Mouse (Mus musculus): ENCODE data around the gene Gm21992.

Gene Gm21992

DNA sequence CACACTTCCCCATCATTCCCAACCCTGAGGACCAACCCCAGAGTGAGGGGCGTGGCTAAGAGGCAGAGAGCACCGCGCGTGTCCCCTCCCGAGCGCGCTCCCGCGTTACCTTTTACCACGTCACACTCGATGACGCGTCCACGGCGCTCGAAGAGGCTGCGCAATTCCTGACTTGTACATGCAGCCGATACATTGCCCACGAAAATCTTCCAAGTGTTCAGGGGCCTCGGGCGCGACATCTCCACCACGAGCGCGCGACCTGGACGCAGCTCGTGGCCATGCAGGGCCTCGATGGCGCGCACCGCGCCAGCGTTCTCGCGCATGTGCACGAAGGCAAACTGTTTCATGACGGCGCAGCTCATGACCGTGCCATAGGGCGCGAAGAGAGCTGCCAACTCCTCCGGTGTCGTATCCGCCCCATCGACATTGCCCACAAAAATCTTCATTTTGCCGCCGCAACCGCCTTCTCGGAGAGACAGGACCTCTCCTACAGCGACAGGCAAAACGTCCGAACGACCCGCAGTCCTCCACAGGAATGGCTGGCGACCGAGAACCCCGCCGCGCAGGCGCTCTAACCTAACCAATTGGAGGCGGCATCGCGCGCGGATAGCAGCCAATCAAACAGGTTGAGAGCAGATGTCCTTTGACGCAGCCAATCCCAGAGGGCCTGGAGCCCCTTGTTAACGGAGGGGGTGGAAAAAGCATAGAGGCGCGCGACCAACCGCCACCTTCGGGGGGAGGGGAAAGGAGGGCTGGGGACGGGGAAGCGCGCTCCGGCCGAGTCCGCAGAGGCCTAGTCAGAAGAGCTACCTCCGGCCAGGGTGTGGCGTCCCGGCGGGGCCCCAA lies at the start of gene Gm21992, which contains the start of gene Rbm14:
Gm21992 (minus strand) TSS at position 550 of the 846 bp plus-strand sequence.
Rbm14 (minus strand) TSS at position 572 of the 846 bp plus-strand sequence.
- WGBS, result under 1% methylated on average over 83 of the region's 83 CpGs

DNA sequence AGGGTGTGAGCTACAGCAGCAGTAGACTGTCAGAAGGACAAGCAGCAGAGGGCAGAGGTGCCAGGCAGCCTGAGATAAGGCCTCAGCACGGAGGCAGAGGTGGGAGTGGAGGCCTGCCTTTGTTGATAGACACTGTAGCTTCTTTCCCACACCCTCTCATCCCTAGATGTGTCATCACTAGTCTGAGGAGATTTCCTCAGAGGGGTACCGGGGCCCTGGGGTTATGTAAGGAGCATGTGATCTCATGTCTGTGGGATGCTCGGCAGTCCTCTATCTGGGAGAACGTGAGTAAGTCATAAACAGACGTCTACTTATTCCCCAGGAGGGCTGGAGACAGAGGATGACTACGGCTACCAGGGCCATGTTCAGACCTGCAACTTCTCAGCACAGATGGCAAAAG lies 47.7 kb upstream of the Gm21992 start:
- 51% methylated on average over 6 of the region's 6 CpGs for WGBS

DNA sequence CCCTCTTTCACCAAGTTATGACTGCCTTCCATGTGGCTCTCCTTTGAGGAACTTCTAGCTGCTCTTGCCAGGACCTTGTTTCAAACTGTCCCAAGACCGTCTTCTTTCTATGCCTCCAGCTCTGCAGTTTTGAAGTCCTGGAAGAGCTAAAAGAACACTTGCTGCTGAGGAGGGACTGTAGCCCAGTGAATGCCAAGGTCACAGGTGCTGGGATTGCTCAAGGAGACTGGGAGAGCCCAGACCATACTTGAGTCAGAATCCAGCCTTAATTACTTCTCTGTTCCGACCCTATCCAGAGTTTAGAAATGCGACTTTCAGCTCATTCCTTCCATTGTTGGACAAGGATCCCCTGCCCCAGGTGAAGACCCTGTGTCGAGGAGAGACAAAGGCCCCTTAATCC lies 44.5 kb upstream of the Gm21992 start:
- WGBS, result 62% methylated on average over 4 of the region's 4 CpGs

DNA sequence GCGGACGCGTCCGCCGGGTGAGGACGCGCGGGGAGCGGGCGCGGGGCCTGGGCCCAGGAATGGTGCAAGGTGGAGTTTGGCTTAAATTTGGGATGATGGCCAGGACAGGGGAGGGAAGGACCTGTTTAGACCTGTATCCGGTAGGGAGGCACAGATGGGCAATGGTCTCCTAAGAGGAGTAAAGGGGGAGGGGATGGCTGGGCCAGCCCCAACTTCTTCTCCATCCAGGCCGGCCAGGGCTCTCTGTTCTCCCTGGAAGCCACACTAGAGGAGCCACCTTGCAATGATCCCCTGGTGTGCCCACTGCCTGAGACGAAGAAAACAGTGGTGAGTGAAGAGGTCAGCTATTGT lies 44.0 kb upstream of the Gm21992 start:
- WGBS, result 2% methylated on average over 14 of the region's 14 CpGs

DNA sequence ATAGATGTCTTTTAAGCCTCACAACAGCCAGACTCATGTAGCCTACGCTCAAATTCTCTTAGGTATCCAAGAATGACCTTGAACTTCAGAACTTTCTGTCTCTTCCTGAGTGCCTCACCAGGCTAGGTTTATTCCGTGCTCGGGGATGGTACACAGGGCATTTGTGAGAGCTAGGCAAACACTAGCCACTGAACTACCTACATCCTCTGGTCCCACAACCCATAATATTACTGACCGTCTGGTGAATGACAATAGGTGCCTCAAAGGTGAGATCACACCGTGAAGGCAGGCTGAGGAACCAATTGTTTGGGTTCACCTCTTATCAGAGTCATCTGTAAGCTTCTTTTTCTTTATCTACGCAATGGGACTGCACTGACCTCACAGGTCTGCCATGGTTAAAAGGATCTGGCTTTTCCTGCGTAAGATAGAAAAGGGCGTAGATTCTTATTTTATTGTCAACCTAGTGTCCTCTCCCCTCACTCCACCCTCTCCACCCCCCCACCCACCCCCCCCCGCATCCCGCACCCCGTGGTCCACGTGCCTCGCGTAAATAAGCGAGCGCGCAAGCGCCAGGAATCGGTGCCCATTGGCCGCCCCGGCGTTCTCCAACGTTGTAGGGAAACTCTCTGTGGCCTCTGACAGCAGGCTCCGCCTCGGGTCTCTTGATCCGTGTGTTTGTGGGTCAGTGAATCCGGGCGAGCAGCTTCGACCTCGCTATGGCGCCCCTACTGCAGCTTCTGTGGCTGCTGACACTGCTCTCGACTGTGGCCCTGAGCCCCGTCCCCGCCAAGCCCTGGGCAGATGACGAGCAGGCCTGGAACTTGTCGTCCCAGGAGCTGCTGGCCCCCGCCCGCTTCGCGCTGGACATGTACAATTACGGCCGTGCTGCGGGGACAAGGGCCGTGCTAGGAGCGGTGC lies 43.4 kb upstream of the Gm21992 start, which contains the start of gene Ctsf:
Ctsf (plus strand) TSS at position 579 of the 918 bp plus-strand sequence.
- whole genome bisulfite sequencing, result 3% methylated on average over 45 of the region's 45 CpGs

DNA sequence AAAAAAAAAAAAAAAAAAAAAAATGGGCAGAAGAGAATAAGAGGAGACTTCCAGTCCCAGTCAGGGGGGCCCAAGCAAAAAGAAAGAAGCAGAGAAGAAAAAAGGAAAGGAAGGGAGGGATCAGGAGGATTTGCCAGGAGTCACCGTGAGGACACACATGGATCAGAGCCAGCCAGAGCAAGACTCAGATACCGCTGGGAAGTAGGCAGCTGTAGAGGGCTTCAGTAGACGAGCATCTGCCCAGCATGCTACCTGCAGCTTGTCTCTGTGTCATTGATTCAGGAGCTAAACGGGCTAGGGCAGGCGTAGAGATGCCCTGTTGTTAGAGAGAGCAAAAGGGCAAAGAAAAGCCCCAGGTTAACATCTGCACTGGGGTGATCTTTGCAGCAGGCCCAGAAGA lies 38.9 kb upstream of the Gm21992 start:
- 50% methylated on average over 5 of the region's 5 CpGs for WGBS

DNA sequence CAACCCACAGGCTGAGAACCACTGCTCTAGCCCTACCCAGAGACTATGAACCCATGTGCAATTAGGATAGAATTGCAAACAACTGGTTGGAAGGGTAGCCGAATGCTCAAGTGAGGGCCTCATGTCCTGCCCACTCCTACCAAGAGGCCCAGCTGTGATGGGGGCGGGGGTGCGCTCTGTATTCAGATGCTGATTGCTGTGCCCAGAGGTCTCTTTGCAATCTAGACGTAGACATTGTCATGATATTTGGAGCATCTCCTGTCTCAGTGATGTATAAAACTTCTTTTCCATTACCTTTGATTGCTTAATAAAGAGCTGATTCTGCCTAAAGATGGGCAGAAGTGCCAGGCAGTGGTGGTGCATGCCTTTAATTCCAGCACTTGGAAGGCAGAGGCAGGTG lies 38.4 kb upstream of the Gm21992 start:
- 63% methylated on average over 4 of the region's 4 CpGs for WGBS

DNA sequence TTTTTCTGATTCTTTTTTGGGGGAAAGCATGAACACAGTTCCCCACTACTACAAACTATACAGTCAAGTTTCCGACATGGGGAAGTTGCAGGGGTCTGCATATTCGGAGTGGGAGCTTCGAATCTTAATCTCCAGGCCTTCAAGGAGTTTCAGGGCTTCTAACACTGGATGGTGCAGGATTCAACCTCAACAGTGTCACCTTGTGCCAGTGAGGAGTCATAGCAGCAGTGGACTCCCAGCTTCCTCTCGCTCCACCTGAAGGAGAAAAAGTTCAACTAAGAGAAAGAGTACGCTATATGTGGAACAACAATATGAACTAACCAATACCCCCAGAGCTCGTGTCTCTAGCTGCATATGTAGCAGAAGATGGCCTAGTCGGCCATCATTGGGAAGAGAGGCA lies 36.1 kb upstream of the Gm21992 start:
- 39% methylated on average over 7 of the region's 7 CpGs for WGBS

DNA sequence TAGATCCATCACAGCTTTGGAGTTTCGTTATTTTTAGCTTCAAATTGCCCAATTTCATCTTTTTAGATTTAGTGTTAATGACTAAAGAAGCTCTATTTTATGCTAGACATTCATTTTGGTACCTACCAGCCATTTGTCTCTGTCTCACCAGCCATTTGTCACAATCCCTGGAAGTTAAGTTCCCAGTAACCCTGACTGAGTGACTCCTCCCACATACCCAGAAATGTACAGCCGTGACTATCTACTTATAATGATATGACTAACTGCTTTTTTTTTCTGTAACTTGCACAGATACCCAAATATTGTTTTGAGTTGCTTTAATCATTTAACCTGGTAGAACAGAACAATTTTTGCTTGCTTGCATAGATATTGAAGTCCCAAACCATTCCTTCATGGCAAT lies 34.4 kb upstream of the Gm21992 start:
- WGBS, result 74% methylated on average over 2 of the region's 2 CpGs

DNA sequence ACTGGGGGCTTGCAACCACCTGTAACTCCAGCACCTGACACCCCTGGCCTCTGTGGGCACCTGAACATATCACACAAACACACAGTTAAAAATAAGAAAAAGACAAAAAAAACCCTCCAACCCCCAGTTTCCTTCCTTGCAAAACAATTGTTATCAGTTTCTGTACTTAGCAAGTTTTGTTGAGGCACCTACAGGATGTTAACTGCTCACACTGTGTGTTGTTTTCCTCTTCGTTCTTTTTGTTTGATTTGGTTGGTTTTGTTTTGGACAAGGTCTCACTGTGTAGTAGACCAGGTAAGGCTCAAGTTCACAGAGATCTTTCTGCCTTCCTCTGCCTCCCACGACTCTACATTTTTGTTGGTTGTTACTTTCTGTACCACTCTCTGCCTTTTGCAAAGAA lies 31.2 kb upstream of the Gm21992 start:
- WGBS, result 68% methylated on average over 2 of the region's 2 CpGs

DNA sequence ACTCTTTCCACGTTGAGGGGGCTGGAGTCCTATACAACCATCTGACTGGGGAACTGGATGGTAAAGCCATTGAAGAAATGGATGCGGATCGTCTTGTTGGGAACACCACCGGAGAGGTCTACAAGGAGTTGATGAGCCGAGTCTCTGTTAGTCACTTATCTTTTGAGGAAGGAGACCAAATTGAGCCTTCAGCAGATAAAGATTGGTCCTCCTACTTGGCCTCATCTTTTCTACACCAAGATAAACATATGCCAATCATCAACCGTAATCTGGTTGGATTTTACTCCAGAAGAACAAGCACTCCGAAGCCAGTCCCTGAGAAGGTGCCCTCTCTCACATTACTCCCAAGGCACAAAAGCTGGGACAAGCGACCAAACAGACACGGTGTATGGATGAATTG lies 29.4 kb upstream of the Gm21992 start:
- 83% methylated on average over 9 of the region's 9 CpGs for WGBS

DNA sequence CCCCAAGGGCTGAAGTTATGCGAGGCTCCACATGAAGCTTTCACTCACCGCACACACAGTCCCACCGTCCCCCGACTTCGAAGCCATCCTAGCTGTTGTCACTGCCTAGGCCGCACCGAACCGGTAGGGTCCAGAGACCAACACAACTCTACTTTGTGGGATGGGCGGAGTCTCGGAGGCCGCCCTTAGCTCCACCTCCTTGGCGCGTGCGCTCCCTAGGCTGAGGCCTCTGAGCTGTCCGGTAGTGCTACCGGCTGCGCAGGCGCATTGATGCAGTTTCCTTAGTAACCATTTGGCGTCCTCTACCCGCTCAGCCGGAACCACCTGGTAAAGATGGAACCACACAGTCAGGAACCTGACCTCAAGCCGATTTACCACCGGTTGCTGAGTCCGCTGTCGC lies 27.7 kb upstream of the Gm21992 start, which contains the start of the genes Ccs and Ccdc87:
Ccs (minus strand) TSS at position 184 of the 400 bp plus-strand sequence.
Ccdc87 (plus strand) TSS at position 218 of the 400 bp plus-strand sequence.
- 2% methylated on average over 25 of the region's 25 CpGs for WGBS

DNA sequence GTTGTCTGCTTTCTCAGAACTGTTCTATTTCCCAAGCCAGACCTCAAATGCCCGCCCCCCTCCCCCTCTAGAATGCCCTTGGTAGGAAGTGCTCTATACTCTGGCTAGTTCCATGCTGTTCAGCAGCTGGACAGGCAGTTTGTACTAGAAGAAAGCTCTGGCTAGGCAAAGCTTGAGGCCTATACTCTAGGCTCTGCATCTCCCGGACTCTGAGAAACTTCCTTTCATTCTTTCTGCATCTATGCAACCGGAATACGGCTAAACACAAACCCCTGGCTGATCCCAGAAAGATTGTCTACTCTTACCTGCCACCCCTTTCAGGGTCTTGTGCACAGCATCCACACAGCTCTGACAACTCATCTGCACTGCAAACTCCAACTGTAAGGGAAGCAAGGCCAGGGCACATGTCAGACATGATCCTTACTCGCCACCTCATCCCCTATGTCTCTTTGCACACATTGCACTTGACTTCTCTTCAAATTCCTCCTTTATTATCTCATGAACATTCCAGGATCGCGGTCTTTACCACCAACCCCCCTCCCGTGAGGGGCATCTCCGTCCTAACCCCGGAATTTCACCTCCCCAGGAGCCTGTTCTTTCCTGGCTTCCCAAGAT lies 27.2 kb upstream of the Gm21992 start:
- 15% methylated on average over 10 of the region's 10 CpGs for WGBS

DNA sequence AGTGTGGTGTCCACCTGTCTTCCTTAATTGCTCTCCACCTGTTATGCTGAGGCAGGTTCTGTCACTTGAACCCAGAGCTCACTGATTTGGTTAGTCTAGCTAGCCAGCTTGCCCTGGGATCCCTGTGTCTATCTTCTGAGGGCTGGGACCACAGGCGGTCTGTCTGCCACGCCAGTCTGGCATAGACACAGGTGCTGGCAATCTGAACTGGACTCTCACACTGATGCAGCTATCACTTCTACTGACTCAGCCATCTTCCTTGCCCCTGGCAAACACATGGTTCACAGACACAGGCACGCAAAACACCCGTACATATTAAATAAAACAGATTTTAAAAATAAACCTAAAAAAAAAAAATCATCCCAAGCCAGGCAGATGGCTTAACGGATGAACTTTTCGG lies 25.6 kb upstream of the Gm21992 start:
- 89% methylated on average over 6 of the region's 6 CpGs for WGBS

DNA sequence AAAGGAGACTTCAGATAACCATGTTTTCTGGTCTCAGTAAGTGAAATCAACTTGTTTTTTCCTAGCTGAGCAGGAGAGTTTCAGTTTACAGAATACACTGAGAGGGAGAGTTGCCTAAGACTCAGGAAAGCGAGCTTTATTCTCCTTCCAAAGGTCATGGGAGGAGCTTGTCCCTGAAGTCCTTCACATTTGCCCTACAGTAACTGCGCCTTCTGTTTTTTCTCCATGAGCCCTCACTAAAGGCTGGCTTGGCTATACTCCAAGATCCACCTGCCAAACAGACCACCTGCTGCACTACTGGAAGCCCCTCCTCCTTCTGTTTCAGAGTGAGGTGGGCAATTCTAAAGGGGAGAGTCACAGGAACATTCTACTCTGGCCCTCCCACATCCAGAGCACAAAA lies 24.7 kb upstream of the Gm21992 start:
- WGBS, result 81% methylated on average over 2 of the region's 2 CpGs

DNA sequence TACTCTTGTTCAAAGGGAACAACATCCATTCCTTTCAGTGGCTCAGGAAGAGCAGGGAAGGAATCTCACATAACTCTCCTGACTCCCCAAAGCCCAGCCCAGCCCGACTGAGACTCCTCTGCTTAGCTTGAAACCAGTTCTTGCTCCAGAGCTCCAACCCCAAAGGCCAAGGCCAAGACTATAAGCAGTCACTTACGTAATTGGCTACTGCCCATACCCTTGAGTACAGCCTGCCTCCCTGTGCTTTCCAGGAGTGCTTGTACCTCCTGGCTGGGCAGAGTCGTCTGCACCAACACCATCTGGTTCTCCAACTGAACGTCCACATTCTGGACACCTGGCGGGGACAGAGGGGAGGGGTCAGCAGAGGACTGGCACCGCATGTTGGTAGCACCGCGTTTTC lies 22.6 kb upstream of the Gm21992 start:
- 87% methylated on average over 8 of the region's 8 CpGs for WGBS

DNA sequence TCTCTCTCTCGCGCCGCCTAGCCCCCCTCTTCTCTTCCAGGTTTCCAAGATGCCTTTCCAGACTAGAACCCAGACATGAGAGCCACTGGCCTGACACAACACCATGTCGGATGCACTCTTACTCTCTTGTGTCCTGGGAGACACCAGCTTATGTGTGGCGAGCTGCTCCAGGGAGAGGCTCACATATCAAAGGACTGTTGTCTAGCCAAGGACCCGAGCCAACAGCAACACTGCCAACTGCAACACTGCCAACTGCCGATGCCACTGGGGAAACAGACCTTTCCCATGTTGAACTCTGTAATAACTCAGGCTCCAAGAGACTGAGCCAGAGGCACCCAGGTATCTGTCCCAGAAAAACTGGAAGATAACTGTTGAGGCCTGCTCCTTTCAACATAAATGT lies 17.7 kb upstream of the Gm21992 start:
- WGBS, result 56% methylated on average over 7 of the region's 7 CpGs

DNA sequence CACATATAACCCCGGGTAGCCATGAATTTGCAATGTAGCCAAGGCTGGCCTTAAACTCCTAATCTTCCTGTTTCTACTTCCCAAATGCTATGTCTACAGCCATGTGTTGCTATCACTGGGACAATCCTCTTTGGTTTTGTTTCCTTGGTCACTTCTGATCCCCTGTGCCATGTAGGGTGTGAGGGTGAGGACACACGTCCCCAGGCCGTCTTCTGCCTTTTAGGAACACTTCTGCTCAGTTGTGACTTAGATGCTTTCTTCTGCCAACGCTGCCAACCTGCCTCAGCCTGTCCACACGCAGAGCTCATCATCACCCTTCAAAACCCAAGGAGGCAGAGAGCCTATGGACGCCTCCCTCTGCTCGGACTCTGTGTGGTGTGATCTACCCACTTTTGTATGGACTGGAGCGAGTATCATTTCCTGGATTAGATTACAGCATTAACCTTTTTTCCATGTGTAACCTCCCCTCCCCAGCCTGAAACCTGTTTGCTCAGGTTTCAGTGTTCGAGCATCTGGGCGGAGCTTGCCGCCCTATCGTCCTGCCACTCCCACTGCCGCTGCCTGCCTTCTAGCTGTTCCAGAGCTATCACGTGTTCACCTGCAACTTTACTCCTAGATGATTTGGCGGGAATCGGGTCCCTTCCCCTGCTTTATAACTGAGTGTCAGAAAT lies 17.2 kb upstream of the Gm21992 start:
- WGBS, result 72% methylated on average over 16 of the region's 16 CpGs

DNA sequence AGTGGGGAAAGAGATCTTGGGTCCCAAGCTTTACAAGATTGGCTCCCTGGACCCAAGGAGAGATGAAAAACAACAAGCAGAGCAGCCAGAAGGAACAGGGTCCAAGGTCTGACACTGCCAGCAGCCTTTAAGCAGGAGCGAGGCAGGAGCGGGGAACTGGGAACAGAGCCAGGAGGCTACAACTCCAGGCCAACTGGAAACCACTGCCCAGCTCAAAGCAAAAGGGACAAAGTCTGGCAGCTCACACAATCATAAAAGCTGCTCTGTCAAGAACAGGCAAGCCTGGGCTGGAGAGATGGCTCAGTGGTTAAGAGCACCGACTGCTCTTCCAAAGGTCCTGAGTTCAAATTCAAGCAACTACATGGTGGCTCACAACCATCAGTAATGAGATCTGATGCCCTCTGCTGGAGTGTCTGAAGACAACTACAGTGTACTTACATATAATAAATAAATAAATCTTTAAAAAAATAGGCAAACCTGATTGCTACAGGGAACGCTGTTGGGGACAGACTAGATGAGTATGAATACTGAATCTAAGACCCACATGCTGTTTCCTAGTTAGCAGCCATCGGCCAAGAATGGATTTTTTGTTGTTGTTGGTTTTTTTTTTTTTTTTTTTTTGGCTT lies 9.4 kb upstream of the Gm21992 start:
- WGBS, result 57% methylated on average over 5 of the region's 5 CpGs

DNA sequence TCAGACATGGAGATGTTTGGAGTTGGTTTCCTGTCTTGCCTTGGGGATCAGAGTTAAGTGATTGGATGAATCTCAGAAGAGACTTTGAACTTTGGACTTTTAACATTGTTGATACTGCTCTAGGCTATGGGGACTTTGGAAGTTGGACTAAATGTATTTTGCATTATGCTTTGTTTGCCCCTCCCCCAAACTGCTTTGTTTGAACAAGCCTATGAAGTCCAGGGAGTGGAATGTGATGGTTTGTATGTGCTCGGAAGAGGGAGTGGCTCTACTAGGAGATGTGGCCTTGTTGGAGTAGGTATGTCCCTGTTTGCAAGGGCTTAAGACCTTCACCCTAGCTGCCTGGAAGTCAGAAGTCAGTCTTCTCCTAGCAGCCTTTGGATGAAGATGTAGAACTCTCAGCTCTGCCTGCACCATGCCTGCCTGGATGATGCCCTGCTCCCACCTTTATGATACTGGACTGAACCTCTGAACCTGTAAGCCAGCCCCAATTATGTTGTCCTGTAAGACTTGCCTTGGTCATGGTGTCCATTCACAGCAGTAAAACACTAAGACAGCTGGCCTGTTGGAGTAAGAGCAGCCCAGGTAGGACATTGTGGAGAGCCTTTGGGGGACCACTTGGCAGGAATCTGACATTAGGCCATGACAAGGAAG lies 5.9 kb upstream of the Gm21992 start:
- 72% methylated on average over 1 of the region's 1 CpGs for WGBS
